In genomic region chr13:8202681-8203476, GRCm38 (mm10) we compare ENCODE assay signal across 10 mouse cellular contexts. TPM values are rescaled to one million over a fixed set of nuclear protein-coding genes. Genes with fewer than 3 reads are reported as not detected.
DNase-seq lines count a peak whose midpoint lies in the region; ATAC-seq and TF ChIP-seq lines count a peak whose summit lies in the region.
"Had no signal": no experiment of that assay in that cellular context is flagged by ENCODE, and none has a peak within 500 bp of the region (broad histone marks: within the 10 kb centered on the region; RNA-seq: fewer than 3 reads in every experiment).

Adarb2 (plus strand) TSS chr13:8202866.

- peak within 1 kb of the TSS; percentile 29 for H3K4me3 ChIP-seq in heart, embryonic 11.5 days (ENCODE audit: low read depth, low read length)
- peak within 1 kb of the TSS; percentile 48 for H3K4me3 ChIP-seq in forebrain, embryonic 12.5 days (replicated peaks)
- H3K4me3 ChIP-seq in layer of hippocampus, adult 2 months = peak within 1 kb of the TSS; percentile 64
- H3K4me3 ChIP-seq in midbrain, embryonic 10.5 days = peak within 1 kb of the TSS; percentile 67
- H3K4me3 ChIP-seq: liver, embryonic 15.5 days had no signal

- no peak for DNase-seq in heart, postnatal 25 days (ENCODE audit: low spot score)
- DNase-seq in layer of hippocampus, adult 2 months (ENCODE audit: low spot score in 2 of 2) = peak; percentile 66 to 76
- peak; percentile 72 for DNase-seq in midbrain, embryonic 10.5 days (ENCODE audit: low spot score)
- peak; percentile 85 for DNase-seq in telencephalon, adult 2 months (ENCODE audit: low read depth, low spot score)
- no peak for DNase-seq in ovary, postnatal 10 days (ENCODE audit: low spot score)

- H3K27ac ChIP-seq in heart, embryonic 11.5 days (ENCODE audit: low read depth, low read length) = no peak within 1 kb of the TSS
- peak within 1 kb of the TSS; percentile 25; the same call in 1 of the 2 replicates for H3K27ac ChIP-seq in forebrain, embryonic 12.5 days
- peak within 1 kb of the TSS; percentile 81 for H3K27ac ChIP-seq in layer of hippocampus, adult 2 months
- peak within 1 kb of the TSS; percentile 61 for H3K27ac ChIP-seq in midbrain, embryonic 10.5 days (replicated peaks)
- H3K27ac ChIP-seq: liver, embryonic 15.5 days had no signal

- intact Hi-C loops in heart, postnatal 25 days (cut with DNase I) = no loop called here

- no peak within 1 kb of the TSS for H3K9ac ChIP-seq in heart, embryonic 11.5 days (ENCODE audit: low read depth, low read length)
- H3K9ac ChIP-seq in forebrain, embryonic 12.5 days = peak within 1 kb of the TSS; percentile 65
- H3K9ac ChIP-seq: liver, embryonic 15.5 days had no signal

- no peaks in the 10 kb centered on the region for H3K9me3 ChIP-seq in heart, embryonic 11.5 days (replicated peaks; ENCODE audit: control insufficient read depth, low read length)
- H3K9me3 ChIP-seq in forebrain, embryonic 12.5 days = no peaks in the 10 kb centered on the region
- H3K9me3 ChIP-seq in midbrain, embryonic 10.5 days (replicated peaks) = no peaks in the 10 kb centered on the region
- H3K9me3 ChIP-seq: liver, embryonic 15.5 days had no signal

- peak within 1 kb of the TSS; percentile 75 for H3K4me2 ChIP-seq in heart, embryonic 11.5 days
- H3K4me2 ChIP-seq in forebrain, embryonic 12.5 days = peak within 1 kb of the TSS; percentile 91
- H3K4me2 ChIP-seq: liver, embryonic 15.5 days had no signal

- H3K27me3 ChIP-seq in heart, embryonic 11.5 days (ENCODE audit: control insufficient read depth, insufficient read depth, low read length) = peaks cover 9% of the 10 kb centered on the region
- H3K27me3 ChIP-seq in forebrain, embryonic 12.5 days = no peaks in the 10 kb centered on the region
- peaks cover 14% of the 10 kb centered on the region for H3K27me3 ChIP-seq in midbrain, embryonic 10.5 days (ENCODE audit: low read depth, poor library complexity, severe bottlenecking)
- H3K27me3 ChIP-seq: CH12.LX had no signal

- no peaks in the 10 kb centered on the region for H3K4me1 ChIP-seq in heart, embryonic 11.5 days (ENCODE audit: control insufficient read depth, insufficient read depth, low read length)
- H3K4me1 ChIP-seq in forebrain, embryonic 12.5 days = peaks cover 9% of the 10 kb centered on the region
- peaks cover 16% of the 10 kb centered on the region for H3K4me1 ChIP-seq in midbrain, embryonic 10.5 days
- H3K4me1 ChIP-seq: liver, embryonic 15.5 days had no signal

- no peak for TF ChIP-seq CTCF in layer of hippocampus, adult 2 months (conservative IDR thresholded peaks at IDR 0.05)

- no peak for ATAC-seq in heart, embryonic 11.5 days (replicated peaks; ENCODE audit: insufficient number of reproducible peaks, low FRiP score, low TSS enrichment)
- peak; percentile 77 for ATAC-seq in cerebellum, adult (ENCODE audit: insufficient number of reproducible peaks, low FRiP score, low TSS enrichment)
- peak; percentile 94 for ATAC-seq in forebrain, embryonic 12.5 days (ENCODE audit: low FRiP score)

- 1% methylated on average over 26 of the region's 26 CpGs for WGBS in heart, embryonic 11.5 days (ENCODE audit: insufficient replicate concordance)
- WGBS in forebrain, embryonic 12.5 days = 0% methylated on average over 26 of the region's 26 CpGs
- WGBS in midbrain, embryonic 10.5 days = under 1% methylated on average over 26 of the region's 26 CpGs

- no peaks in the 10 kb centered on the region for H3K36me3 ChIP-seq in heart, embryonic 11.5 days (ENCODE audit: control insufficient read depth, insufficient read depth, low read length)
- no peaks in the 10 kb centered on the region for H3K36me3 ChIP-seq in forebrain, embryonic 12.5 days (replicated peaks)
- no peaks in the 10 kb centered on the region for H3K36me3 ChIP-seq in midbrain, embryonic 10.5 days
- H3K36me3 ChIP-seq: liver, embryonic 15.5 days had no signal

RNA-seq across cellular contexts. Expression of gene Adarb2, which starts in this region (rescaled TPM):
- 0.20 and 0.40 TPM in 2 replicates for polyA plus RNA-seq in heart, embryonic 11.5 days (2014; fragmentation: Nextera tagmentation; extraction: Ambion mirVana)
- total RNA-seq in heart, postnatal 25 days (2021) = not detected
- polyA plus RNA-seq in forebrain, embryonic 12.5 days (2016; fragmentation: Nextera tagmentation; extraction: Ambion mirVana) = 12.2 and 13.2 TPM in 2 replicates
- total RNA-seq in layer of hippocampus, adult 2 months (2021) = 10 to 100 TPM; 39.8 to 49.8 TPM
- 2.0 and 5.8 TPM in 2 replicates for polyA plus RNA-seq in midbrain, embryonic 10.5 days (2016; fragmentation: Nextera tagmentation; extraction: Ambion mirVana)
- total RNA-seq: CH12.LX had no signal

Comparison
In these comparisons a context has a peak if more than half of its experiments do, and no peak if none do; other contexts are left out.
1. RNA of gene Adarb2 (total RNA-seq): 39.8 to 49.8 TPM in layer of hippocampus, adult 2 months; not detected in heart, postnatal 25 days; every median in the first group is over 10 times any median in the second.
2. DNase-seq: peak in layer of hippocampus, adult 2 months (2 of 2), midbrain, embryonic 10.5 days (single experiment) and telencephalon, adult 2 months (single experiment); none in heart, postnatal 25 days (single experiment) and ovary, postnatal 10 days (single experiment).
3. Peak in every context shown above with its lines, with median percentiles within 50 percentile points of each other: H3K4me3 ChIP-seq.